18 mouse cellular contexts compared by ENCODE assay signal in the genomic region with DNA sequence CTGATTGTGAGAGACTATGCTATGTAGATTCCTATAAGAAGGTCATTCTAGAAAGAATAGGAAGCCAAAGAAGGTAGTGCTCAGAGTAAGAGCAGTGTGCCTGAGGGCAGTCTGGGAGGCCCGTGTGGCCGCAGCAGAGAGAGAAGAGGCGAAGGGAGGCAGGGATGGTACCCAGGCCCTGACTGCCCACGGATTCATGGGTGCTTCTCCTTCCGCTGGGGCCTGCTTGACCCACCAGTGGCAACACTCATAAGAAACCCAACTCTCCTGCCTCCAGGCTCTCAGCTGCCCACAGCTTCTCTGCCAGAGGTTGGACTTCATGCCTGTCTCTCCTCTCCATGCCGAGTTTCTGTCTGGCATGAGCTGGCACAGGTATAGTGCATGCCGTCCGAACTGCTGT.
"Had no signal": no experiment of that assay in that cellular context is flagged by ENCODE, and none has a peak within 500 bp of the region (broad histone marks: within the 10 kb centered on the region; RNA-seq: fewer than 3 reads in every experiment).

No protein-coding gene starts in this region.

- H3K4me2 ChIP-seq: lung, embryonic 15.5 days; midbrain, embryonic 11.5 days; midbrain, embryonic 13.5 days; midbrain, embryonic 15.5 days; neural tube, embryonic 12.5 days; stomach, embryonic 15.5 days had no signal

- H3K27me3 ChIP-seq: lung, embryonic 15.5 days; neural tube, embryonic 12.5 days; stomach, embryonic 15.5 days had no signal

- H3K27ac ChIP-seq: liver, embryonic 14.5 days; lung, embryonic 15.5 days; macrophage; midbrain, embryonic 13.5 days; midbrain, embryonic 15.5 days; neural tube, embryonic 12.5 days; stomach, embryonic 15.5 days; stomach, postnatal 0 days had no signal

- DNase-seq: lung, adult 2 months; lung, postnatal 14 days; lung, postnatal 36 days; right cerebral cortex, postnatal 14 days; thymus, adult 2 months; thymus, postnatal 25 days; thymus, postnatal 4 days had no signal

- ATAC-seq: lung, postnatal 0 days; midbrain, embryonic 13.5 days; midbrain, embryonic 15.5 days had no signal

- H3K36me3 ChIP-seq: lung, embryonic 15.5 days; midbrain, embryonic 13.5 days; midbrain, embryonic 15.5 days; neural tube, embryonic 12.5 days; stomach, embryonic 15.5 days had no signal

- H3K9ac ChIP-seq: liver, embryonic 14.5 days; lung, embryonic 15.5 days; midbrain, embryonic 13.5 days; midbrain, embryonic 15.5 days; neural tube, embryonic 12.5 days; stomach, embryonic 15.5 days had no signal

- H3K4me1 ChIP-seq: midbrain, embryonic 13.5 days; midbrain, embryonic 15.5 days; neural tube, embryonic 12.5 days; stomach, embryonic 15.5 days had no signal

- H3K9me3 ChIP-seq: lung, embryonic 15.5 days; megakaryocyte, embryonic 14.5 days; midbrain, embryonic 13.5 days; midbrain, embryonic 15.5 days; neural tube, embryonic 12.5 days; stomach, embryonic 15.5 days had no signal

- H3K4me3 ChIP-seq: lung, embryonic 15.5 days; megakaryocyte, embryonic 14.5 days; midbrain, embryonic 13.5 days; midbrain, embryonic 15.5 days; neural tube, embryonic 12.5 days; stomach, embryonic 15.5 days had no signal
